Mouse (Mus musculus) skeletal muscle tissue, adult 2 months (tissue): ENCODE measurements around the gene Medag.

Experiments used
- DNase-seq: peaks from one replicate; pipeline ENCODE4 v3.0.0-alpha.2; 2012; ENCODE audit warnings: low read depth, low spot score

Gene Medag

GRCm38 (mm10) chr5:149382601-149383000, 28.9 kb upstream of the Medag start:
- peak; percentile 83 for DNase-seq

DNA sequence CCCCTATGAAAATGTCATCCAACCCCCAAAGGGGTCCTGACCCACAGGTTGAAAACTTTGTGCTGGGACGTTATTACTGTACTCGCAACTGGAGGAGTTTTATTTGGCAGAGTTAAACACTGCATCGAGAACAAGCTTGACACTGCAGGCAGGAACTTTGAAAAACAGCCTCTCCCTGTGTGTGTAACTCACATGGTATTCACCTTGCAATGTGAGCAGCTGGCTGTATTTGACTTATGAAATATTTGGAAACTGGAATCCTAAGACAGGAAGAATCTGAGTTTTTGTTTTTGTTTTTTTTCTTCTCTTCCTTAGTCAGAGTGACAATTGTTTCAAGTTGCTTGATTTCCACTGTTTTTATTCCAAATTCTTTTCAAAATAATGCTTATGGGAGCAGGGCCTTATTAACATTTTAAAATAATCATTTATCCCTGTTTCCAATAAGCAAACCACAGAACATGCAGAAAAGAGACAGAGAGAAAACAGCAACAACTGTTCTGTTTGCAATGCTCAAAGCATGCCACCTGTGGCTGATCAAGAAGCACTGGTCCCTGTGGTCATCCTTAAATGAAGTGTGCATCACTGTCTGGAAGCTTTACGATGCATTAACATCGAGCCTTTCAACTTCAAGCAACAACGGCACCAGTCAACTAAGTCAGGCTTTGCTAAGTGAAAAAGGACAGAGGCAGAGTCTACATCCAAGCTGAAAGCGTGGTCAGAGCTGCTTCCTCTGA, 26.2 kb upstream of the Medag start:
- no peak for DNase-seq

DNA sequence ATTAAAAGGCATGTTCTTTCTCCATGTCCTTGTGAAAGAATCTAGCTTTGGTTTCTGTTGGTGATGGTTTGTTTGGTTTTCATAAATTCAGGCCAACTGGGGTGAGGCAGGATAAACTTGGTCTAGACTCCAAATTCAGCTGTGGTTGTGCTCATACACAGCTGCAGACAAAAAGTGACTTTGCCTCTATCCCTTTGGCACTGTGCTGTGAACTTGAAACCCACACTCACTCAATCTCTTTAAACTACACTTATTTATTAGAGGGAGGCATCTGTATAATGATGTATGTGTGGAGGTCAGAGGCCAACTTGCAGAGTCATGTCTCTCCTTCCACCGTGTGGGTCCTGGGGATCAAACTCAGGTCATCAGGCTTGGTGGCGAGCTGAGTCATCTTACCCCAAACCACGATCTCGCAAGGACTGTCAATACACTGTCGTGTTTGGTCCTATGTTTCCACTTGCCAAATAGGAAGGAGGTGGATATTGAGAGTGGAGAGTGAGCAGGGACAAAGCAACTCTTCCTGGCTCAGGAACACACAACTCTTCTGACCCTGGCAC, 25.2 kb upstream of the Medag start:
- DNase-seq = no peak

GRCm38 (mm10) chr5:149388947-149389346, 22.6 kb upstream of the Medag start:
- no peak for DNase-seq

DNA sequence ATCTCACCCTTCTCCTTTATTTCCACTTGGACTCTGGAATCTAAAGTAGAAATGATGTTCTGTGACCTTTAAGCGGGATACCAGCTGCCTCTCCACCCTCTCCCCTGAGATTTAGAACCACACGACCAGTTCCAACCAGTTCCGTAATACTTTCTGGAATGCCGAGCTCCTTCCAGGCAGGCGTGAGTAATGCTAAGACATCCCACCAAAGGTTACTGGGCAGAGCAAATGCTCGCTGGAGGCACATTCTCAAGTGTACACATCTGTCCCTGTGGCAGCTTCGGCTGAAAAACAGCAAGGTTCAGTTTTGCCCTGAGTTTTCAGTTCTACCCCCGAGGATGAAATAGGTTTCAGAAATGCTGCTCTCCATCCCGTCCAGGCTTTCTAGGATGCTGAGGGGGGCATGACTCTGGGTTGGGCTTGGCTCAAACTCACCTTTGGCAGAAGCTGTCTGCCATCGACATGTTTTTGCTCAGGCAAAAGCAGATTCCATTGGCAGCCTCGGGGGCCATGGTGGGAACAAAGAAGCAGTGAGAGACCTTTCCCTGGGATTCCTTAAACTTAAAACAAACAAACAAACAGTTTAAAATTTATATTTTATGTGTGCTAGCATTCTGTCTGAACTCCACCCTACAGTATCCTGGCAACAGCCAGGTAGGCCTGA, 21.9 kb upstream of the Medag start:
- peak; percentile 92 for DNase-seq

DNA sequence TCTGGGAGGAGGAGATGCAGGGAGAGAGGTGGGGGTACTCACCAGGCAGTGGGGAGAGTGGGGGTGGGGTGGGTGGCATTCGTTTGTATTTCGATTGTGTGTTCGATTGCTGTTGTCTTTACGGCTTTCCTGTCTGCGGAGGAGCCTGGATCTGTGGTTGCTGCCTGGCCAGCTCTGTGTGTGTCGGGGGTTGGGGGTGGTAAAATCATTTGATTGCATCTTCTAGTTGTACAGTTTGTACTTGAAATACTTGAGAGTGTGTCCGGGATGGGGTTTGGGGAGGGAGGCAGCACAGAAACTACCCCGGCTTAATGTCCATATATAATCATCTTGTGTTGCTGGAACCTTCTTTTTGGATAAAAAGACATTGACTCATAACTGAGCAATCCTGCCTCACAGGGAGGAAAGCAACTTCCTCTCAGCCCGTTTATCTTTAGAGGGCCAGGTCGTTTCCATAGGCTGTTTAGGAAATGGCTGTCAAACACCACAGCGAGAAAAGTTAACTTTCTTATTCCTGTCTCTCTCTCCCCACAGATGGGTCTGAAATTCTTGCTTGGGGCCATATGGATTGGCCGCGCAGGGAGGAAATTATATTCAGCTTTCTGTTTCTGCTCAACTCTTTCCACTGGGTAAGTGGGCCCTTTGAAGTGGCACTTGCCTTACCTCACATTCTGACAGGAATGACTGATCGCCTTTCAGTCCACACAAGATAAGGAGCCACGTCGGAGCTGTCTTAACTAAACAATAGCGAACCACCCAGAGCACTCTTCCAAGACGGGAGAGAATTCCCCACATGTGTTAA, 19.8 kb upstream of the Medag start:
- no peak for DNase-seq

DNA sequence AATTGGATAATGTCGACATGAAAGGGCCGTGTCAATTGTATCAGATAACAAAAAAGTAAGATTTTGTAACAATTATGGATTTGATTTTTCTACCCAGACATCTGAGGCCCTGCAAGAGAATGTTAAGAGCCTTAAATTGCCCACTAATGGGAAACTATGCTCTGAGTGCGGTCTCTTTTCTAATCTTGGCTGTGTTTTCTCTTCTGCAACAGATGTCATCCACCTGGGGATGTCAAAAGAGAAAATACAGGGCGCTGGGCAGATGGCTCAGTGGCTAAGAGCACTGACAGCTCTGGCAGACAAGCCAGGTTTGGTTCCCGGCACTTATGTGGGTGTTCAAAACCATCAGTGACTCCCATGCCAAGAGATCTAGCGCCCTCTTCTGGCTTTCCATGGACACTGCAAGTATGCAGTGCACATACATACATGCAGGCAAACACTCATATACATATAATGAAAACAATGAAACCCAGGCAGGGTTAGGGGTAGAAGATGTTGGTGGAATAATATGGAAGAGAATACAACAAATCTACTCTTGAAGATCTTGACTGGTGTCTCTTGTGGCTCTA, 19.0 kb upstream of the Medag start:
- DNase-seq = no peak

- DNase-seq = no peak
Measured at GRCm38 (mm10) chr5:149401446-149401975, 10.0 kb upstream of the Medag start.

DNA sequence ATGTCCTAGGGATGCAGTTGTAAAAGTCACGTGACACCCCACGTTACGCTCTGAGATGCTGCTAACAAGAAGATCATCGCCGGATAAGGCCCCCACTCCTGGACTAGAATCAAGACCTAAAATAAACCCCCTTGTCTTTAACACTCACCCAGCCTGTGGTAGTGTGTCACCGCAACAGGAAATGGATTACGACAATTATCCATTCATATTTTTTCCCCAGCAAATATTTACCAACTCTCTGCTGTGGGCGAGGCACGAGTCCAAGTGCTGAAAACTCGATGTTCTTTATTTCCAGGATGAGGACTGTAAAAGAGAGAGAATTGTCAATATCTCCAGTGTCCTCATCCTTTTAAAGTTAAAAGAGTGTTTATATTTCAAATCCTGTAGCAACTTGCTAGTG, 9.5 kb upstream of the Medag start:
- no peak for DNase-seq

DNA sequence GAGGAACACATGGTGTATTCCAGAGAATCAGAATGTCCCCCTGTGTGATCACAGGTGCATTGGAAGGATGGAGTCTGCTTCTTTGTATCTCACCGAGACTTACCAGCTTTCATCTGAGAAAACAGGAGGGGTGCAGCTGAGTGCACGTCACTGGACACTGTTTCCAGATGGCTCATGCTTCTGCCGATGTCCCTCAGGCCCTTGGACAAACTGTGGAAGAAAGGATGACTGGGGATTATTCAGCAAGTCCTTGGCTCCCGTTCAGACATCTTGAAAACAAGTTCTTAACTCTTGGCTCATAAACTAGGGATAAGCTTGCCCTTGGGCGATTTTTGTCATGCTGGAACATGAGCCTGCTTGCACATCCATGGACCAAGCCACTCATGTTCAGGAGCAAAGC, 8.2 kb upstream of the Medag start:
- DNase-seq = peak; percentile 93

DNA sequence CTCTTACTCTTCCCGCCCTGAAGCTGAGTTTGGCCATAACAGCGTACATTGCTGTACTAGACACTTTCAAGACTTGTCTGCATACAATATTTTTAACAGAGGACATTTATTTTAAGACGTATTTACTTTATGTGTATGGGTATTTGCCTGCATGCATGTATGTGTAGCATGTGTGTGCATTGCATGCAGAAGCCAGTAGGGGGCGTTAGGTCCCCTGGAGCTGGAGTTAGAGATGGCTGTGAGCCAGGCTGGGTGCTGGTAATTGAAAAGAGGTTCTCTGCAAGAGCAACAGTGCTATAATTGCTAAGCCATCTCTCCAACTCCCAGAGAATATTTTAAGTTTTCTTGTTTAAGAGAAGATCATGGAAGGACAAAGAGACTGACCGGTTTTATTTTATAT, 6.8 kb upstream of the Medag start:
- DNase-seq = no peak

- no peak for DNase-seq
Measured at GRCm38 (mm10) chr5:149406791-149407276, 4.7 kb upstream of the Medag start.

GRCm38 (mm10) chr5:149409502-149409901, 2.0 kb upstream of the Medag start:
- DNase-seq = no peak

DNA sequence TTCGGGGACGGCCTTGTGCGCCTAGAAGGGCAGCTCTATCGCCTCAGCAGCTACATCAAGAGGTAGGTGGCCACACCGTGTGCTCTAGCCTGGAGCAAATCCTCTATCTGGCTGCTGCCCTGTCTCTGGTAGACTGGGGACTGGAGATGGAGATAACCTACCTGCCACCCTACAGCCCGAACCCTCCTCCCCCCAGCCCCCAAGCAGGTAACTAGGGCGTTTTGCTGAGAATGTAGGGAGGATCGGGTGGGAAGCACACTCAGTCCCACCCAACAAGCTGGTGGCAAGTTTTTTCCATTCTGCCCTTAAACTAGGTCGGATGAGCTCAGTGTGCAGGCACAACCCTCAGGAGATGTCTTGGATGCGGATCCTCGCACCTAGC, 636 bp downstream of the Medag start:
- no peak for DNase-seq

GRCm38 (mm10) chr5:149412671-149413070, 1.1 kb downstream of the Medag start:
- DNase-seq = no peak

GRCm38 (mm10) chr5:149414369-149415167, 3.0 kb downstream of the Medag start:
- DNase-seq = peak; percentile 35

- DNase-seq = no peak
Measured at GRCm38 (mm10) chr5:149417381-149417780, 5.8 kb downstream of the Medag start.

DNA sequence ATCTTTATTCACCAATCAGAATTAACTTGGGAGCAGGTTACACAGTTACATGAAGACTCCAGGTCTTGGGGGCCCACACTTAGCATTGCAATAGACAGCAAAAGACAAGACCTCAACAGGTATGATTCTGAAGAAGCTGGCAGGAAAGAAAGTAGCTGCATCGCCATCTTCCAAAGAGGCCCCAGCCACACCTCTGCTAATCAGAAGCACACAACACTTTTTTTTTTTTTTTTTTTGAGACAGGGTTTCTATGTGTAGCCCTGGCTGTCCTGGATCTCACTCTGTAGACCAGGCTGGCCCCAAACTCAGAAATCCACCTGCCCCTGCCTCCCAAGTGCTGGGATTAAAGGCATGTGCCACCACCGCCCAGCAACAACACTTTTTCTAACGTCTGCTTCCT, 15.0 kb downstream of the Medag start:
- no peak for DNase-seq

DNA sequence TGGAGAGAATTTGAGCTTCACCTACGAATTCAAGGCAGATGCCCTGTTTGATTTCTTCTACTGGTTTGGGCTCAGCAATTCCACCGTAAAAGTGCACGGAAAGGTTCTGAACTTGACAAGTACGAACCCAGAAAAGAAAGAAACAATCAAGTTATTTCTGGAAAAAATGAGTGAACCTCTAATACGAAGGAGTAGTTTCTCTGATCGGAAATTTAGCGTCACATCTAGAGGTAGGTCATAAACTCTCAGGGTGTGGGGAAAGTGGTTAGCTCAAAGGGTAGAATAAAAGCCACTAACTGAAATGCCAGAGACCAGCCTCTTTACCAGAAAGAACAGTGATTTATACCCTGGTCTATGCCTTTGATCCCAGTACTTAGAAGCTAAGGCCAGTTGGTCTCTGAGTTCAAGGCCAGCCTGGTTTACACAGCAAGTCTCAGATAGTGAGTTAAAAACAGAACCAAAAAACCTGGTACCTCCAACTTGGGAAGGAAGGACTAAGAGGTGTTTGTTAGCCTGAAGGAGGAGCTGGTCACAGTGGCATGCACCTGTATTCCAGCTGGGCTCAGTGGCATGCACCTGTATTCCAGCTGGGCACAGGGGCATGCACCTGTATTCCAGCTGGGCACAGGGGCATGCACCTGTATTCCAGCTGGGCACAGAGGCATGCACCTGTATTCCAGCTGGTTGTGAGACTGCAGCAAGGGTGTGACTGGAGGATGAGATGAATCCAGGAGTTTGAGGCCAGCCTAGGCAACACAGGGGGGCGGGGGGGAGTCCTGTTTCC, 15.9 kb downstream of the Medag start:
- DNase-seq = no peak

GRCm38 (mm10) chr5:149428347-149428746, 16.8 kb downstream of the Medag start:
- no peak for DNase-seq
